Mouse (Mus musculus): ENCODE measurements around the gene Agl. TPM values are rescaled to one million over a fixed set of nuclear protein-coding genes. Genes with fewer than 3 reads are reported as not detected.
"Not testable (repeated sequence)": the region's sequence is repeated elsewhere in the genome, so short reads cannot be mapped to it uniquely, and the experiment has no call there.

Gene Agl
- polyA plus RNA-seq, 1 experiment from 2014 or later: 13.8 TPM

DNA sequence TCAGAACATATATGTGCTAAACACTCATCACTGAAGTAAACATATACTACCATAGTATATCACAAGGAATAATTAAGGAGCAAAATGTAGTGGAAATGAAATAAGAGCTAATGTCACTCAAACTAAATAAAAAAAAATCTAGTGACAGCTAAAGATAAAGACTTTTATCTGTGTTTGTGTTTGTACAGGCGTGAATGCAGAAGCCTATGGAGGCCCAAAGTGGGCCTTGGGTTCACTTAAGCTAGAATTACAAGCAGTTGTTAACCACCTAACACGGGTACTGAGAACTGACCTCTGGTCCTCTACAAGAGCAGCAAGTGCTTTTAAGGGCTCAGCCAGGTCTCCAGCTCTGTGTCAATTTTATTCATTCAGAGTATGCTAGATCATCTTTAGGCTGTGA, 31.0 kb downstream of the Agl start:
- Histone ChIP-seq H3K27ac (ENCODE audit: low read depth, low read length) (no peak overlapping the region), H3K9me3 (ENCODE audit: control insufficient read depth, low read length) (no peaks in the 10 kb centered on the region), H3K4me3 (ENCODE audit: low read length) (no peak overlapping the region), H3K9ac (ENCODE audit: low read depth, low read length) (no peak overlapping the region), H3K27me3 (replicated peaks; ENCODE audit: control insufficient read depth, insufficient read depth, low read length) (no peaks in the 10 kb centered on the region), H3K36me3 (ENCODE audit: control insufficient read depth, insufficient read depth, low read length) (peaks cover 44% of the 10 kb centered on the region), H3K4me1 (ENCODE audit: control insufficient read depth, insufficient read depth, low read depth, low read length) (no peaks in the 10 kb centered on the region), H3K4me2 (ENCODE audit: low read length) (no peak overlapping the region)
- 93% methylated on average over 2 of the region's 2 CpGs for WGBS
- no peak for ATAC-seq

DNA sequence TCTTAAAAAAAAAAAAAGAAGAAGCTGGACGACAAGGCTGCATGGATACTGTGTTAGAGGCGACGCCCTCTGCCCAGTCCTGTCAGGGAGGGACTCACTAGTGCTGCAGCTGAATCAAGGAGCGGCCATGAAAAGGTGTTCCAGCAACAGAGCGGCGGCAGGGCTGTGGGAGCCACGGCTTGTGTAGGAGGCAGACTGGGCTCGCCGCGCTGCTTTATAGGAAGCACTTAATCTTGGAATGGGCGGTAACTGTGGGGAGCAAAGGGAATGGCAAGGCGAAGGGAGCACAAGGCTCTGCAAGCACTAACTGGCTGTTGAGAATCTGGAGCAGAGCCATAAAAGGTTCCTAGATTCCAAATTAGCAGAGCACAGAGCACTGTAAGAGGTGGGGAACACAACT, 34.1 kb downstream of the Agl start:
- no peaks in the 10 kb centered on the region for H3K4me1 ChIP-seq (ENCODE audit: control insufficient read depth, insufficient read depth, low read depth, low read length)
- peaks cover 29% of the 10 kb centered on the region for H3K36me3 ChIP-seq (ENCODE audit: control insufficient read depth, insufficient read depth, low read length)
- no peak for ATAC-seq
- no peak overlapping the region for H3K4me3 ChIP-seq (ENCODE audit: low read length)
- H3K9ac ChIP-seq (ENCODE audit: low read depth, low read length): no peak overlapping the region
- H3K27me3 ChIP-seq (replicated peaks; ENCODE audit: control insufficient read depth, insufficient read depth, low read length): no peaks in the 10 kb centered on the region
- no peaks in the 10 kb centered on the region for H3K9me3 ChIP-seq (ENCODE audit: control insufficient read depth, low read length)
- H3K27ac ChIP-seq (ENCODE audit: low read depth, low read length): no peak overlapping the region
- WGBS: 92% methylated on average over 12 of the region's 12 CpGs
- H3K4me2 ChIP-seq (ENCODE audit: low read length): no peak overlapping the region

DNA sequence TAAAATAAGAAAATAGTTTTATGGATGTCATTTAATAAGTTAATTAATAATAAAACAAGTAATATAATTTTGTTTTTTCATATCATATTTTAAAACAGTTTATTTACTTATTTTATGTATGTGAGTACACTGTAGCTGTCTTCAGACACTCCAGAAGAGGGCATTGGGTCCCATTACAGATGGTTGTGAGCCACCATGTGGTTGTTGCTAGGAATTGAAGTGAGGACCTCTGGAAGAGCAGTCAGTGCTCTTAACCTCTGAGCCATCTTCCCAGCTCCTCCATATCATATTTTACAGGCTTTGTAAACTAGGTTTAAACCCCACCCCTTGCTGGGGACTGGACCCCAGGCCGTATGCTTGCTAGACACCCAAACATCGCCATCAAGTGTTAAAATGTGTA, 36.4 kb downstream of the Agl start:
- Histone ChIP-seq H3K27me3 (replicated peaks; ENCODE audit: control insufficient read depth, insufficient read depth, low read length) (no peaks in the 10 kb centered on the region), H3K27ac (ENCODE audit: low read depth, low read length) (no peak overlapping the region), H3K4me2 (ENCODE audit: low read length) (no peak overlapping the region), H3K4me3 (ENCODE audit: low read length) (no peak overlapping the region), H3K9ac (ENCODE audit: low read depth, low read length) (no peak overlapping the region), H3K36me3 (ENCODE audit: control insufficient read depth, insufficient read depth, low read length) (peaks cover 16% of the 10 kb centered on the region), H3K9me3 (ENCODE audit: control insufficient read depth, low read length) (no peaks in the 10 kb centered on the region), H3K4me1 (ENCODE audit: control insufficient read depth, insufficient read depth, low read depth, low read length) (no peaks in the 10 kb centered on the region)
- 92% methylated on average over 2 of the region's 2 CpGs for WGBS
- ATAC-seq: peak; percentile 54; the same call in 1 of the 2 replicates

DNA sequence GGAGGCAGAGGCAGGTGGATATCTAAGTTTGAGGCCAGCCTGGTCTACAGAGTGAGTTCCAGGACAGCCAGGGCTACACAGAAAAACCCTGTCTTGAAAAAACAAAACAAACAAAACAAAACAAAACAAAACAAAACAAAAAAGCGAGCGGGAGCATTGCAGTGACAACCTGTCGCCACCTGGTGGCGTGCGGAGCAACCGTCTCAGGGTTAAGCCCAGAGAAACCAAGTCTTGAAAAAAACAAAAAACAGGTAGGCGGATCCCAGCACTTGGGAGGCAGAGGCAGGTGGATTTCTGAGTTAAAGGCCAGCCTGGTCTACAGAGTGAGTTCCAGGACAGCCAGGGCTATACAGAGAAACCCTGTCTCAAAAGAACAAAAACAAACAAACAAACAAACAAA, 41.0 kb downstream of the Agl start:
- not testable (repeated sequence) for H3K9ac ChIP-seq (ENCODE audit: low read depth, low read length); H3K4me2 ChIP-seq (ENCODE audit: low read length); H3K4me3 ChIP-seq (ENCODE audit: low read length); H3K4me1 ChIP-seq (ENCODE audit: control insufficient read depth, insufficient read depth, low read depth, low read length); H3K27ac ChIP-seq (ENCODE audit: low read depth, low read length); H3K27me3 ChIP-seq (replicated peaks; ENCODE audit: control insufficient read depth, insufficient read depth, low read length); H3K9me3 ChIP-seq (ENCODE audit: control insufficient read depth, low read length); ATAC-seq
- H3K36me3 ChIP-seq (ENCODE audit: control insufficient read depth, insufficient read depth, low read length): peaks cover 12% of the 10 kb centered on the region
- WGBS: 89% methylated on average over 7 of the region's 7 CpGs

DNA sequence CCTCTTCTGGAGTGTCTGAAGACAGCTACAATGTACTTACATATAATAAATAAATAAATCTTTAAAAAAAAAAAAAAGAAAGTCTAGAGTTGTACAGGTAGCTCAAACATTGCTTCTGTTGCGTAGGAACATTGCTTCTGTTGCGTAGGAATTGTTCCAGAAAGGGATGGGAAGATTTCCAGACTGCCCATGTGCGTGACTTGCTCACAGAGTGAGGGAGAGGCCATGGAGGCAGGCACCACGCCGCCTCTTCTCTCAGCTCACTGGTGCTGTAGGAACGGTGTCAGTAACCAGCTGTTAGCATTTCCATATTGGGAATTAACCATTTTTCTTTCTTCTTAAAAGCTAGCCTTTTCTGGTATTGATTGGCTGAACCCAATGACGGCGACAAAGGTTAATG, 55.1 kb downstream of the Agl start:
- Histone ChIP-seq H3K4me3 (ENCODE audit: low read length) (no peak overlapping the region), H3K27ac (ENCODE audit: low read depth, low read length) (no peak overlapping the region), H3K4me1 (ENCODE audit: control insufficient read depth, insufficient read depth, low read depth, low read length) (no peaks in the 10 kb centered on the region), H3K9ac (ENCODE audit: low read depth, low read length) (no peak overlapping the region), H3K9me3 (ENCODE audit: control insufficient read depth, low read length) (no peaks in the 10 kb centered on the region), H3K4me2 (ENCODE audit: low read length) (no peak overlapping the region), H3K36me3 (ENCODE audit: control insufficient read depth, insufficient read depth, low read length) (peaks cover 21% of the 10 kb centered on the region), H3K27me3 (replicated peaks; ENCODE audit: control insufficient read depth, insufficient read depth, low read length) (no peaks in the 10 kb centered on the region)
- no peak for ATAC-seq
- 93% methylated on average over 8 of the region's 8 CpGs for WGBS

DNA sequence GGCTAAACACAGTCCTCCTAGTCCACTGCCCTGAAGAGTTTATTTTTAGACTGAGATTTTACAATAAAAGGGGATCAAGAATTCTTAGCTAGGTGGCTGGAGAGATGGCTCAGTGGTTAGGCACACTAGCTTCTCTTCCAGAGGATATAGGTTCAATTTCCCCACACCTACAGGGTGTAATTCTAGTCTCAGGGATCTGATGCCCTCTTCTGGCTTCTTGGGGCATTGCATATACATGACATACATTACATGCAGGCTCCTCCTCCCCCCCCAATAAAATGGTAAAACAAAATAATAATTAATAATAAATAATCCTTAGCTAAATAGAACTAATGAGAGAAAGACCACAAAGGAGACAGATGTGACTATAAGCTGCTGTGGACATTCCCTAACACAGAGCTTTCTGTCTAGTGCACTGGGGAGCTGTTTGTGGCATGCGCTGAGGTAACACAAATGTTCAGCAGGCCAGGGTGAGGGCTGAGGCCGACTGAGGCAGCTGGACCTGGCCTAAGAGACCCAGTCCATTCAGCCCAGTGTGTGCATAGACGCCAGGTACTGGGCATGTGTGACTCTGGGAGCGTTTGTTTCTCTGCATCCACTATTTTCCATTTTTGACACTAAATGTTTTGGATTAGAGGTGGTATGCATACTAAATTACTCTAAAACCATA, 56.6 kb downstream of the Agl start:
- Histone ChIP-seq H3K27me3 (replicated peaks; ENCODE audit: control insufficient read depth, insufficient read depth, low read length) (no peaks in the 10 kb centered on the region), H3K27ac (ENCODE audit: low read depth, low read length) (no peak overlapping the region), H3K36me3 (ENCODE audit: control insufficient read depth, insufficient read depth, low read length) (peaks cover 17% of the 10 kb centered on the region), H3K9me3 (ENCODE audit: control insufficient read depth, low read length) (no peaks in the 10 kb centered on the region), H3K9ac (ENCODE audit: low read depth, low read length) (no peak overlapping the region), H3K4me2 (ENCODE audit: low read length) (no peak overlapping the region), H3K4me1 (ENCODE audit: control insufficient read depth, insufficient read depth, low read depth, low read length) (no peaks in the 10 kb centered on the region), H3K4me3 (ENCODE audit: low read length) (no peak overlapping the region)
- ATAC-seq: peak; percentile 74; the same call in 1 of the 2 replicates
- 83% methylated on average over 4 of the region's 4 CpGs for WGBS

DNA sequence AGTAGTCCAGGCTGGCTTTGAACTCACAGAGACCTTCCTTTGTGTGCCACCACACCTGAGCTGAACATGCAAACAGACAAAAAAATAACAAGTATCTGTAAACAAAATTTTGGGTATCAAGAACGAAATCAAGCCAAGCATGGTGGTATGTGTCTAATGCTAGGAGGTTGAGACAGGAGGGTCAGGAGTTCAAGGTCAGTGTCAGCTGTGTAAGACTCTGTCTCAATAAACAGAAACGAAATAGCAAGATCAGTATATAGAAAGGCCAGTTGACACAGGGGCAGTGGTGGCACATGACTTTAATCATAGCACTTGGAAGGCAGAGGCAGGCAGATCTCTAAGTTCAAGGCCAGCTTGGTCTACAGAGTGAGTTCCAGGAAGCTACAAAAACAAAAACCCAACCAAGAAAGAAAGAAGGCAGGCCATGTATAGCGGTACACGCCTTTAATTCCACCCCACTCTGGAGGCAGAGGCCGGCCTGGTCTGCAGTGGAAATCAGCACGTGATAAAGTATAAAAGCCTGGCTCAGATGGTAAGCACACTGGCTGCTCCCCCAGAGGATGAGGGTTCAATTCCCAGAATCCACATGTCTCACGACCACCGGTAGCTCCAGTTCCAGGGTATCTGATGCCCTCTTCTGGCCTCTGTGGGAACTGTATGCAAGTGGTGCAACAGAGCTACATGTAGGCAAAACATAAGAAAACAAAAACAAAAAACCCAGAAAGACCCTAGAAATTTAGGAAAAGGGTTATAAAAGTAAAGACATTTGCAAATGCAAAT, 59.4 kb downstream of the Agl start:
- no peak for ATAC-seq

DNA sequence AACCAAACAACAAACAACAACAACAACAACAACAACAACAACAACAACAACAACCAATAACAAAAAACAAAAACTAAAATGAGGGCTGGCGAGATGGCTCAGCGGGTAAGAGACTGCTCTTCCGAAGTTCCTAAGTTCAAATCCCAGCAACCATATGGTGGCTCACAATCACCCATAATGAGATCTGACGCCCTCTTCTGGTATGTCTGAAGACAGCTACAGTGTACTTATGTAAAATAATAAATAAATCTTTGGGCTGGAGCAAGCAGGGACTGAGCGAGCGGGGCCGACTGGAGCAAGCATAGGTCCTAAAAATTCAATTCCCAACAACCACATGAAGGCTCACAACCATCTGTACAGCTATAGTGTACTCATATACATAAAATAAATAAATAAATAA, 60.3 kb downstream of the Agl start:
- ATAC-seq: not testable (repeated sequence)
- WGBS: 87% methylated on average over 7 of the region's 7 CpGs

More for the DNA sequence above, 59.4 kb downstream of the Agl start:
- WGBS: 55% methylated on average over 8 of the region's 8 CpGs
- H3K9me3 ChIP-seq (ENCODE audit: control insufficient read depth, low read length): no peaks in the 10 kb centered on the region
- H3K4me3 ChIP-seq (ENCODE audit: low read length): no peak overlapping the region
- no peaks in the 10 kb centered on the region for H3K27me3 ChIP-seq (replicated peaks; ENCODE audit: control insufficient read depth, insufficient read depth, low read length)
- H3K36me3 ChIP-seq (ENCODE audit: control insufficient read depth, insufficient read depth, low read length): peaks cover 12% of the 10 kb centered on the region
- no peak overlapping the region for H3K9ac ChIP-seq (ENCODE audit: low read depth, low read length)
- no peak overlapping the region for H3K27ac ChIP-seq (ENCODE audit: low read depth, low read length)
- no peak overlapping the region for H3K4me2 ChIP-seq (ENCODE audit: low read length)
- no peaks in the 10 kb centered on the region for H3K4me1 ChIP-seq (ENCODE audit: control insufficient read depth, insufficient read depth, low read depth, low read length)

DNA sequence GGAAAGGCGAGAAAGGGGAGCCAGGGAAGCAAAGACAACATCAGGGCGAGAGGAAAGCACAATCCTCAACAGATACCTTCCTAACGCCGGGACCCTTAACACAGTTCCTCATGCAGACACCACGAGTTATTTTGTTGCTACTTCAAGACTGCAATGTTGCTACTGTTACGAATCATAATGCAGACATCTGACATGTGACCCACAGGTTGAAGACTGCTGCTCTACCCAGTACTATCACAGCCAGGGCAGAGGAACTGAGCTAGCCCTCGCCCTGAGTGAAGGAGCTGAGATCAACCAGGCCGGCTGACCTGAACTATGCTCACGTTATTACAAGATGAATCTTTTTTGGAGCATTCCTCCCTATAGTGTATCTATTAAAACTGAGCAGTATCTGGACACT, 67.0 kb downstream of the Agl start:
- Histone ChIP-seq H3K4me1 (ENCODE audit: control insufficient read depth, insufficient read depth, low read depth, low read length) (no peaks in the 10 kb centered on the region), H3K27me3 (replicated peaks; ENCODE audit: control insufficient read depth, insufficient read depth, low read length) (no peaks in the 10 kb centered on the region), H3K4me2 (ENCODE audit: low read length) (no peak overlapping the region), H3K4me3 (ENCODE audit: low read length) (no peak overlapping the region), H3K9me3 (ENCODE audit: control insufficient read depth, low read length) (no peaks in the 10 kb centered on the region), H3K9ac (ENCODE audit: low read depth, low read length) (no peak overlapping the region), H3K36me3 (ENCODE audit: control insufficient read depth, insufficient read depth, low read length) (0 out of 2 replicates have a peak, but pooled peaks cover 5% of the 10 kb centered on the region), H3K27ac (ENCODE audit: low read depth, low read length) (no peak overlapping the region)
- no peak for ATAC-seq
- 86% methylated on average over 9 of the region's 9 CpGs for WGBS

More for the DNA sequence above, 60.3 kb downstream of the Agl start:
- H3K4me1 ChIP-seq (ENCODE audit: control insufficient read depth, insufficient read depth, low read depth, low read length); H3K9ac ChIP-seq (ENCODE audit: low read depth, low read length); H3K4me3 ChIP-seq (ENCODE audit: low read length); H3K9me3 ChIP-seq (ENCODE audit: control insufficient read depth, low read length); H3K27ac ChIP-seq (ENCODE audit: low read depth, low read length); H3K27me3 ChIP-seq (replicated peaks; ENCODE audit: control insufficient read depth, insufficient read depth, low read length); H3K4me2 ChIP-seq (ENCODE audit: low read length): not testable (repeated sequence)
- peaks cover 12% of the 10 kb centered on the region for H3K36me3 ChIP-seq (ENCODE audit: control insufficient read depth, insufficient read depth, low read length)

Data from hindbrain, embryonic 16.5 days (tissue).